Mouse (Mus musculus) midbrain, embryonic 10.5 days (tissue): ENCODE data around the gene Rbms3. TPM values are rescaled to one million over a fixed set of nuclear protein-coding genes. Genes with fewer than 3 reads are reported as not detected.
A peak's percentile ranks its signal among the peaks of the same experiment; 100 is the strongest.

Source experiments
- DNase-seq: peaks from one replicate; pipeline ENCODE4 v3.0.0-alpha.2; 2017; ENCODE audit warnings: low spot score
- H3K27ac ChIP-seq: fragments of 300-500 bp; sonication (generic); replicated peaks from 2 replicates; pipeline ENCODE4 v1.5.1; 2016; ENCODE audit warnings: mild to moderate bottlenecking
- H3K27me3 ChIP-seq: fragments of 300-500 bp; sonication (generic); 2 replicates; pipeline ENCODE4 v1.6.1; 2016; ENCODE audit warnings: low read depth, mild to moderate bottlenecking; ENCODE audit not compliant: poor library complexity, severe bottlenecking
- H3K36me3 ChIP-seq: fragments of 300-500 bp; sonication (generic); 2 replicates; pipeline ENCODE4 v1.6.1; 2016; ENCODE audit warnings: mild to moderate bottlenecking, moderate library complexity
- H3K4me1 ChIP-seq: fragments of 300-500 bp; sonication (generic); 2 replicates; pipeline ENCODE4 v1.6.1; 2016
- H3K4me3 ChIP-seq: fragments of 300-500 bp; sonication (generic); 2 replicates; pipeline ENCODE4 v1.5.1; 2016; ENCODE audit warnings: mild to moderate bottlenecking, moderate library complexity
- H3K9me3 ChIP-seq: fragments of 300-500 bp; sonication (generic); replicated peaks from 2 replicates; pipeline ENCODE4 v1.6.1; 2016; ENCODE audit warnings: mild to moderate bottlenecking
- WGBS: fragments of 180-500 bp; shearing (Covaris S2); methylation state at CpG from one replicate; pipeline ENCODE4 v1.1.7; 2016; 5-methylcytosine and 5-hydroxymethylcytosine counted together
- polyA plus RNA-seq: library from polyadenylated mRNA; unstranded; fragments of >200 nt; fragmentation: Nextera tagmentation; extraction: Ambion mirVana; gene quantifications from 2 replicates; pipeline ENCODE4 v1.2.1, GENCODE M21; 2016

Rbms3 gene
- polyA plus RNA-seq, 1 experiment from 2014 or later = 11.4 TPM

GRCm38 (mm10) chr9:117029953-117030352 lies 599.8 kb downstream of the Rbms3 start:
- DNase-seq = no peak
- WGBS = 73% methylated on average over 1 of the region's 1 CpGs
- no peaks in the 10 kb centered on the region for H3K4me1 ChIP-seq
- no peaks in the 10 kb centered on the region for H3K9me3 ChIP-seq
- H3K4me3 ChIP-seq = no peak overlapping the region
- no peaks in the 10 kb centered on the region for H3K36me3 ChIP-seq
- no peaks in the 10 kb centered on the region for H3K27me3 ChIP-seq
- no peak overlapping the region for H3K27ac ChIP-seq

- Histone ChIP-seq H3K9me3 (no peaks in the 10 kb centered on the region), H3K27ac (no peak overlapping the region), H3K4me3 (no peak overlapping the region), H3K4me1 (no peaks in the 10 kb centered on the region), H3K36me3 (no peaks in the 10 kb centered on the region), H3K27me3 (no peaks in the 10 kb centered on the region)
- DNase-seq = no peak
- WGBS = 89% methylated on average over 4 of the region's 4 CpGs
Observed at GRCm38 (mm10) chr9:117028586-117028985, 601.1 kb downstream of the Rbms3 start.

DNA sequence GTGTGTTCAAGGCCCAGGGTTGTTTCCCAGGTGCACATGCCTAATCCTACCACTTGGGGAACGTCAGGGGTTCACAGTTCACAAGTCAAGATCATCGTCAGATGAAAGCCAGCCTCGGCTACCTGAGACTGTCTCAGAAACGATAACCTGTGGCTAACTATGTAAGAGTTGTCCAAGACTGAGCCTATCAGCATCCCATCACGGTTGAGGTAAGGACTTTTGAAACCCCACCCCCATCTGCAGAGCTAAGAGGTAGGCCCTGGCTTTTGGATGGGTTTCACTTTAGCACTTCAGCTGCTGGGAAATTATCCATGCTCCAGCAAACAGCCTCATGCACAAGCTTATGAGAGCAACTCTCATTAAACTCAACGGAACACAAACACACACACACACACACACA lies 607.6 kb downstream of the Rbms3 start:
- 90% methylated on average over 6 of the region's 6 CpGs for WGBS
- H3K9me3 ChIP-seq = no peaks in the 10 kb centered on the region
- H3K4me3 ChIP-seq = no peak overlapping the region
- H3K27me3 ChIP-seq = no peaks in the 10 kb centered on the region
- no peak for DNase-seq
- no peaks in the 10 kb centered on the region for H3K36me3 ChIP-seq
- no peak overlapping the region for H3K27ac ChIP-seq
- peaks cover 17% of the 10 kb centered on the region for H3K4me1 ChIP-seq

DNA sequence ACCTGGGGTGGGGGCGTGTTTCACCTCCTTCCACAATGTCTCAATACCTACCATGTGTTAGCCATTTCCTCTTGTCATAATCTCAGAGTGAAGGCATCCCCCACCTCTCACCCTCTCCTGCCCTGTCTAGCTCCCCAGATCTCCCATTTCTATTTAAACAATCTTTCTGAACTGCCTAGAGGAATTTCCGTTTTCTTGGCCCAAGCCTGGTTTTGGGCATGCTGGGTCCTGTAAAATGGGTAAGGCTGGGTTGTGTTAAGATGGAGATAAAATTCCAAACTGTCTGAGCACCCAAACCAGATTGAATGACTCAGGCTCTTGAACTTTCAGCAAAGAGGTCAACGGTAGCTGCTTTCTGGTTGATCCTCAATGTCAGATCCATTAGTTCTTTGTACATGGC lies 608.2 kb downstream of the Rbms3 start:
- H3K36me3 ChIP-seq = no peaks in the 10 kb centered on the region
- no peak for DNase-seq
- 84% methylated on average over 3 of the region's 3 CpGs for WGBS

DNA sequence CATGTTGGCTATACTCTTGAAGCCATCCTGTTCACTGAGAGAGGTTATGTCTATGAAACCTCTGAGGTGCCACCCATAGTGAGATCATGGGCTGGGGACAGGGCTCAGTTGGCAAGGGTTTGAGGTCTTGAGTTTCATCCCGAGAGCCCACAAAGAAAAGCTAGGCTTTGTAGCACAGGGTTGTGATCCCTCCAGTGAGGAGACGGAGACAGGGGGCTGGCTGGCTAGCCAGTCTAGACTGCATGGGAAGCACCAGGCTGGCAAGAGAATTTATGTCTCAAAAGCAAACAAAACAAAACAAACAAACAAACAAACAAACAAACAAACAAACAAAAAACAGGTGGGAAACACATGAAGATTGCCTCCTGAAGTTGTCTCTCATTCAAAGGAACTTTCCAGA lies 609.5 kb downstream of the Rbms3 start:
- Histone ChIP-seq H3K4me1 (peaks cover 17% of the 10 kb centered on the region), H3K36me3 (no peaks in the 10 kb centered on the region), H3K27ac (no peak overlapping the region), H3K27me3 (no peaks in the 10 kb centered on the region), H3K9me3 (no peaks in the 10 kb centered on the region), H3K4me3 (no peak overlapping the region)
- DNase-seq = no peak
- 96% methylated on average over 2 of the region's 2 CpGs for WGBS

More for the DNA sequence above, 608.2 kb downstream of the Rbms3 start:
- H3K9me3 ChIP-seq = no peaks in the 10 kb centered on the region
- H3K27me3 ChIP-seq = no peaks in the 10 kb centered on the region
- no peak overlapping the region for H3K4me3 ChIP-seq
- H3K4me1 ChIP-seq = peaks cover 17% of the 10 kb centered on the region
- no peak overlapping the region for H3K27ac ChIP-seq

DNA sequence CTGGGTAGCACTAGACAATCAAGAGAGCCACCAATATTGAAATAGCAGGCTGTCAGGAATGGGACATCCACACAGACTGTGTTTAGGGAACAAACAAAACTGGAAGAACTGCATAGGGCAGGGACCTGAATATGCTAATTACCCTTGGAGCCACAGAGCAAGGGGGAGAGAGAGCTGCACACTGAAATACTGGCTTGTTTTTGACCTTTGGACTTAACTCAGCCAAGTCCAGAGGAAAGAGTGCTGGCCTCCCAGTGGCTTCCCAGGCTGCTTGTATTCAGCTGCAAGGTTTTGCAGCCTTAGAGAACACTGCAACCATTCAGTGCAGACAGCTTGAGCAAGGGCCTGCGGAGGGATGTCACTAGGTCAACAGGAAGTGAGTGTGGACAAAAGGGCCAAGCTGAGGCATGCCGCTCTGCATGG lies 611.0 kb downstream of the Rbms3 start:
- H3K27ac ChIP-seq = peak overlapping the region; percentile 59
- no peaks in the 10 kb centered on the region for H3K36me3 ChIP-seq
- no peaks in the 10 kb centered on the region for H3K27me3 ChIP-seq
- H3K4me1 ChIP-seq = peaks cover 17% of the 10 kb centered on the region
- no peak overlapping the region for H3K4me3 ChIP-seq
- WGBS = 17% methylated on average over 2 of the region's 2 CpGs
- DNase-seq = peak; percentile 56
- no peaks in the 10 kb centered on the region for H3K9me3 ChIP-seq

DNA sequence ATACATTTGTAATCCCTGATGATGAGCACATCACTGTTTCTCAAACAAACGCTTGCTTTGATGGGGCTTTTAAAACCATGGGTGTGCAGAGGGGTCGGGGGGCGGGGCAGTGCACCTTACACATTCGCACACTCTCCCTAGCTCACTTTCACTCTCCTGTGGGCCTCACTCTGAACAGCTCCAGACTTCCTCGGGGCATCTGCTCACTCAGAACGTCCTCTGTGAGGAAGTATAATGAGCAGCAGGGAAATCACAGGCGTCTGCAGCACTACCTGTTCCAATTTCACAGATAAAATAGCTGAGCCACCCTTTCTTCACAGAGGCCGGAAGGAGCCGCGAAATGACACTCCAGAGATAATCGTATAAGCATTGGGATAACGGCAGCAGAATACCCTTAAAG lies 611.4 kb downstream of the Rbms3 start:
- 70% methylated on average over 12 of the region's 12 CpGs for WGBS
- DNase-seq = no peak
- H3K27ac ChIP-seq = peak overlapping the region; percentile 59
- no peaks in the 10 kb centered on the region for H3K9me3 ChIP-seq
- H3K27me3 ChIP-seq = no peaks in the 10 kb centered on the region
- H3K4me3 ChIP-seq = no peak overlapping the region
- no peaks in the 10 kb centered on the region for H3K36me3 ChIP-seq
- H3K4me1 ChIP-seq = peaks cover 17% of the 10 kb centered on the region

DNA sequence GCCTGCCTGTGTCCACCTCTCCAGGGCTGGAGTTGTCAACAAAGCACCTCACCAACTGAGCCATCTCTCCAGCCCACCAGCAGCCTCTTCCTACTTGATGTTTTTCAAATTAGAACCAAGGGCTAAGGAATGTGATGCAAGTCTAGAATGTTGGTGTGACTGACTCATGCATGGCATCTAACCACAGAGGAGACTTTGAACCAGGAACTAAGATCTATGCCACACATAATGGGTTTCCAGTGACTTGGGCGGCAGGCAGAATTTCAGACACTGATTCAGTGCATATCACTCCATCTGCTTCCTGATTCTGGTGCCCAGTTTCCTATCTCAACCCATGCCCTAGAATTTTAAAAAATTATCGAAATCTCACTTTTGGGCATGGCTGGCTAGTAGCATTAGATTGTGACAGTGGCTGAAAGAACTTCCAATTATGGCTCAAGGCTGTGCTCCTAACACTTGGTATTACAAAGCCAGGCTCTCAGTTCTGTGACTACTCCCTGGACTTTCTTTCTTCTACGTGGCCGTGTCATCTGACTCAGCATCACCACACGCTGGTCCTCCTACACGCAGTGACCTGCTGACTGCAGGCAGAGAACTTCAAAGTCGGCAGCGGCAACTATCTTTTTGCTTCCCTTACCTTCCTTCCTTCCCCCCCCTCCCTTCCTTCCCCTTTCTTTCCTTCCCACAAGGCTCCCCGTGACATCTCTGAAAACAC lies 613.0 kb downstream of the Rbms3 start:
- H3K27ac ChIP-seq = no peak overlapping the region
- H3K4me1 ChIP-seq = peaks cover 17% of the 10 kb centered on the region
- WGBS = 94% methylated on average over 9 of the region's 9 CpGs

DNA sequence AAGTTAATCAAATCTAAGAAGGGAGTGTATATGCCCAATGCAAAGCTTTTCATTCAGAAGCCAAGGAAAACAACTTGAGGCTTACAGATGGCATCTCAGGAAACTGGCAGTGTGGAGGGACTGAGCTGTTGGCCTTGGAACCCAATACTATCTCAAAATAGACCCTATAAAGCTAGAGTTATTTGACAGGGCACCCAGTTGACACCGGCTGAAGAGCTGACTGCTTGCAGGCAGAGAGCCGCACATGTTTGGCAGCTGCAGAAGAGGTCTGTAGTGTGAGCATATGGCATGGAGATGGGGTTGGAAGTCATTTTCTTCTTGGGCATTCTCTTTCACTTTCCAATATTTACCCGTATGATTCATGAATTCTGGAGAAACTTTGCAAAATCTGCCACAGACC lies 616.3 kb downstream of the Rbms3 start:
- no peak for DNase-seq
- WGBS = 91% methylated on average over 3 of the region's 3 CpGs
- no peaks in the 10 kb centered on the region for H3K27me3 ChIP-seq

More for the DNA sequence above, 613.0 kb downstream of the Rbms3 start:
- Histone ChIP-seq H3K9me3 (no peaks in the 10 kb centered on the region), H3K4me3 (no peak overlapping the region), H3K27me3 (no peaks in the 10 kb centered on the region), H3K36me3 (no peaks in the 10 kb centered on the region)
- no peak for DNase-seq

GRCm38 (mm10) chr9:117010801-117011200 lies 618.9 kb downstream of the Rbms3 start:
- Histone ChIP-seq H3K4me3 (no peak overlapping the region), H3K27ac (no peak overlapping the region), H3K27me3 (no peaks in the 10 kb centered on the region), H3K9me3 (no peaks in the 10 kb centered on the region), H3K36me3 (no peaks in the 10 kb centered on the region), H3K4me1 (no peaks in the 10 kb centered on the region)
- 88% methylated on average over 3 of the region's 3 CpGs for WGBS
- no peak for DNase-seq

More for the DNA sequence above, 616.3 kb downstream of the Rbms3 start:
- H3K9me3 ChIP-seq = no peaks in the 10 kb centered on the region
- H3K36me3 ChIP-seq = no peaks in the 10 kb centered on the region
- H3K4me1 ChIP-seq = peaks cover 5% of the 10 kb centered on the region
- H3K27ac ChIP-seq = no peak overlapping the region
- H3K4me3 ChIP-seq = no peak overlapping the region

- Histone ChIP-seq H3K4me1 (no peaks in the 10 kb centered on the region), H3K36me3 (no peaks in the 10 kb centered on the region), H3K4me3 (no peak overlapping the region), H3K9me3 (no peaks in the 10 kb centered on the region), H3K27ac (no peak overlapping the region), H3K27me3 (no peaks in the 10 kb centered on the region)
- no peak for DNase-seq
- WGBS = 67% methylated on average over 1 of the region's 1 CpGs
Observed at GRCm38 (mm10) chr9:117008194-117008593, 621.5 kb downstream of the Rbms3 start.

GRCm38 (mm10) chr9:117002083-117002482 lies 627.6 kb downstream of the Rbms3 start:
- WGBS = 93% methylated on average over 2 of the region's 2 CpGs
- Histone ChIP-seq H3K27me3 (no peaks in the 10 kb centered on the region), H3K9me3 (no peaks in the 10 kb centered on the region), H3K4me3 (no peak overlapping the region), H3K4me1 (no peaks in the 10 kb centered on the region), H3K36me3 (no peaks in the 10 kb centered on the region), H3K27ac (no peak overlapping the region)
- peak; percentile 8 for DNase-seq

DNA sequence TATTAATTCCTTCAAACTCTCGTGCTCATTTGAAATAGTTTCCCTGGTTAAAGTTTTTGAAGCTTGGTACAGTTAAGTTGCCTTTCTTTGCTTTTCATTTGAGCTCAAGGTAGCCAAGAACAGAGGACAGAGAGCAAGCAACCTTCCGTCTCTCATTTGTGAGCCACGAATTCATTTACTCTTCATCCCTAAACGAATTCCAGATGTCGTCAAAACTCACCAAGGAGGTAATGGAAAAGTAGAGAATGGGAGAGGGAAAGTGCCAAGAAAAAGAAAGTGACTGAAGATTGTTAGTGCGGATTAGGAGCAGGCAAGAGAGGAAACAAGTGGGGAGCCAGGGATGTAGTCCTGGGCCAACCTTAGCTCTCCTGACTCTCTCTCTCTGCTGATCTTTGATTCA lies 630.5 kb downstream of the Rbms3 start:
- Histone ChIP-seq H3K27ac (no peak overlapping the region), H3K4me1 (no peaks in the 10 kb centered on the region), H3K27me3 (no peaks in the 10 kb centered on the region), H3K9me3 (no peaks in the 10 kb centered on the region), H3K36me3 (no peaks in the 10 kb centered on the region), H3K4me3 (no peak overlapping the region)
- 68% methylated on average over 6 of the region's 6 CpGs for WGBS
- DNase-seq = no peak
